Mouse (Mus musculus): ENCODE measurements at regions not wholly inside any gene's neighbourhood (a gene's known extent, or its start where the extent isn't known, plus 50 kb on each side); places are given as distances from the start of the nearest gene placed in this dataset.

DNA sequence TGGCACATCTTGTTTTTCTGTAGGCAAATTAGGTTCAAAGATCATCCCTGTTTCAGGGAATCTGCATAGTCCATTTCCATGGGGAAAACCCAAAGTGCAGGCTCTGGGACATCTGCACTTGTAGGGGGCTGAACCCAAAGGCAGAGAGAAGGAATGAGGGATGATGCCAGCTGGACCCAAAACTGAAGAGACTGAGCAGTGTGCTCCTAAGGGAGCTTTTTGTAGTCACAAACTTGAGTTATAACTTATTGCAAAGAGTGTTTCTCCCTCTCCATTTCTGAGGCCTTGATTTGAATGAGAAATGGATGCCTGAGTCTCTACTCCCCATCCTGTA, 226.7 kb downstream of the Ttc32 start:
- Histone ChIP-seq H3K27me3 (ENCODE audit: control insufficient read depth, insufficient read depth, insufficient read length) (no peaks in the 10 kb centered on the region), H3K4me3 (no peak overlapping the region), H3K79me2 (ENCODE audit: control insufficient read depth, insufficient read depth) (no peaks in the 10 kb centered on the region), H3K36me3 (ENCODE audit: control insufficient read depth, insufficient read depth) (no peaks in the 10 kb centered on the region), H3ac (ENCODE audit: control insufficient read depth, insufficient read length) (no peak overlapping the region), H3K4me2 (ENCODE audit: low read depth) (no peak overlapping the region)
- TF ChIP-seq MYOG (IDR thresholded peaks at IDR 0.05; ENCODE audit: control insufficient read depth in 1 of 3, insufficient read depth in 1 of 3, insufficient read length in 2 of 3, low read depth in 2 of 3) (no peak), TCF12 (IDR thresholded peaks at IDR 0.05; ENCODE audit: insufficient read depth, poor library complexity, severe bottlenecking) (no peak), POLR2A (IDR thresholded peaks at IDR 0.05; ENCODE audit: insufficient read length, low read depth) (no peak), CEBPB (IDR thresholded peaks at IDR 0.05; ENCODE audit: insufficient read depth, poor library complexity, severe bottlenecking) (no peak), TCF3 (IDR thresholded peaks at IDR 0.05; ENCODE audit: insufficient read length, low read depth) (no peak), POLR2AphosphoS2 (IDR thresholded peaks at IDR 0.05; ENCODE audit: insufficient read length, low read depth) (no peak), MYOD1 (IDR thresholded peaks at IDR 0.05; ENCODE audit: control insufficient read depth in 1 of 3, insufficient read length in 2 of 3, low read depth in 2 of 3) (no peak), USF1 (IDR thresholded peaks at IDR 0.05; ENCODE audit: low read depth) (no peak), E2F4 (IDR thresholded peaks at IDR 0.05; ENCODE audit: insufficient read depth) (no peak), REST (IDR thresholded peaks at IDR 0.05; ENCODE audit: insufficient read depth, insufficient read length) (no peak), MAX (IDR thresholded peaks at IDR 0.05; ENCODE audit: low read depth) (no peak), SRF (IDR thresholded peaks at IDR 0.05; ENCODE audit: control insufficient read depth, insufficient read length, low read depth) (no peak)

- no peak overlapping the region for H3ac ChIP-seq (ENCODE audit: control insufficient read depth, insufficient read length)
- no peak overlapping the region for H3K4me2 ChIP-seq (ENCODE audit: low read depth)
- TF ChIP-seq MYOG (IDR thresholded peaks at IDR 0.05; ENCODE audit: control insufficient read depth in 1 of 3, insufficient read depth in 1 of 3, insufficient read length in 2 of 3, low read depth in 2 of 3) (no peak), MAX (IDR thresholded peaks at IDR 0.05; ENCODE audit: low read depth) (no peak)
- no peaks in the 10 kb centered on the region for H3K27me3 ChIP-seq (ENCODE audit: control insufficient read depth, insufficient read depth, insufficient read length)
- H3K4me3 ChIP-seq = no peak overlapping the region
- H3K36me3 ChIP-seq (ENCODE audit: control insufficient read depth, insufficient read depth) = no peaks in the 10 kb centered on the region
- H3K79me2 ChIP-seq (ENCODE audit: control insufficient read depth, insufficient read depth) = no peaks in the 10 kb centered on the region
Observed at GRCm38 (mm10) chr12:9258221-9258620, 228.4 kb downstream of the Ttc32 start.

GRCm38 (mm10) chr12:9261662-9262061, 231.9 kb downstream of the Ttc32 start:
- no peak overlapping the region for H3ac ChIP-seq (ENCODE audit: control insufficient read depth, insufficient read length)
- H3K36me3 ChIP-seq (ENCODE audit: control insufficient read depth, insufficient read depth) = no peaks in the 10 kb centered on the region
- no peaks in the 10 kb centered on the region for H3K79me2 ChIP-seq (ENCODE audit: control insufficient read depth, insufficient read depth)
- TF ChIP-seq E2F4 (IDR thresholded peaks at IDR 0.05; ENCODE audit: insufficient read depth) (no peak), USF1 (IDR thresholded peaks at IDR 0.05; ENCODE audit: low read depth) (no peak), POLR2AphosphoS2 (IDR thresholded peaks at IDR 0.05; ENCODE audit: insufficient read length, low read depth) (no peak), TCF12 (IDR thresholded peaks at IDR 0.05; ENCODE audit: insufficient read depth, poor library complexity, severe bottlenecking) (no peak), SRF (IDR thresholded peaks at IDR 0.05; ENCODE audit: control insufficient read depth, insufficient read length, low read depth) (no peak), MYOD1 (IDR thresholded peaks at IDR 0.05; ENCODE audit: control insufficient read depth in 1 of 3, insufficient read length in 2 of 3, low read depth in 2 of 3) (no peak), CEBPB (IDR thresholded peaks at IDR 0.05; ENCODE audit: insufficient read depth, poor library complexity, severe bottlenecking) (no peak), REST (IDR thresholded peaks at IDR 0.05; ENCODE audit: insufficient read depth, insufficient read length) (no peak), MYOG (IDR thresholded peaks at IDR 0.05; ENCODE audit: control insufficient read depth in 1 of 3, insufficient read depth in 1 of 3, insufficient read length in 2 of 3, low read depth in 2 of 3) (no peak), TCF3 (IDR thresholded peaks at IDR 0.05; ENCODE audit: insufficient read length, low read depth) (no peak), MAX (IDR thresholded peaks at IDR 0.05; ENCODE audit: low read depth) (no peak), POLR2A (IDR thresholded peaks at IDR 0.05; ENCODE audit: insufficient read length, low read depth) (no peak)
- no peak overlapping the region for H3K4me2 ChIP-seq (ENCODE audit: low read depth)
- no peaks in the 10 kb centered on the region for H3K27me3 ChIP-seq (ENCODE audit: control insufficient read depth, insufficient read depth, insufficient read length)
- no peak overlapping the region for H3K4me3 ChIP-seq

DNA sequence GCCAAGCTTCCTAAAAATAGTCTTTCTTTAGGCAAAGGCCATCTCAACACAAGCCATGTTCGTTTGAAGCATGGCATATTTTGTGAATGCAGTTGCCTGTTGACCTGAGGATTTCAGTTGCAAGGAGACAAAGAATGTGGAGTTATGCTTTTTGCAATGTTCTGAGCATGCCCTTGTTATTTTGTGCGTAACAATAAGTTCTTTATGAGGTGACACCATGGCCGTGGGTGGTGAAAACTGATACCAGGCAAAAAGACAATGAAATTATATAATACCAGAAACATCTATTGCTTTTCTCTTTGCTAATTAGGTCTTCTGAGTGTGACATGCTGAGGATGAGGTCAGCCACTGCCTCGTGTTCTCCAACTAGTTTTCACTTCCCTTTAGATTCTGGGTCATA, 236.4 kb downstream of the Ttc32 start:
- Histone ChIP-seq H3K79me2 (ENCODE audit: control insufficient read depth, insufficient read depth) (no peaks in the 10 kb centered on the region), H3K4me2 (ENCODE audit: low read depth) (no peak overlapping the region), H3K4me3 (no peak overlapping the region), H3K27me3 (ENCODE audit: control insufficient read depth, insufficient read depth, insufficient read length) (no peaks in the 10 kb centered on the region), H3K36me3 (ENCODE audit: control insufficient read depth, insufficient read depth) (no peaks in the 10 kb centered on the region), H3ac (ENCODE audit: control insufficient read depth, insufficient read length) (no peak overlapping the region)
- no peak for TF ChIP-seq POLR2A (IDR thresholded peaks at IDR 0.05; ENCODE audit: insufficient read length, low read depth)
- TF ChIP-seq REST (IDR thresholded peaks at IDR 0.05; ENCODE audit: insufficient read depth, insufficient read length) = no peak
- TF ChIP-seq CEBPB (IDR thresholded peaks at IDR 0.05; ENCODE audit: insufficient read depth, poor library complexity, severe bottlenecking) = no peak
- no peak for TF ChIP-seq MYOG (IDR thresholded peaks at IDR 0.05; ENCODE audit: control insufficient read depth in 1 of 3, insufficient read depth in 1 of 3, insufficient read length in 2 of 3, low read depth in 2 of 3)
- no peak for TF ChIP-seq POLR2AphosphoS2 (IDR thresholded peaks at IDR 0.05; ENCODE audit: insufficient read length, low read depth)
- no peak for TF ChIP-seq TCF3 (IDR thresholded peaks at IDR 0.05; ENCODE audit: insufficient read length, low read depth)
- TF ChIP-seq E2F4 (IDR thresholded peaks at IDR 0.05; ENCODE audit: insufficient read depth) = no peak
- no peak for TF ChIP-seq USF1 (IDR thresholded peaks at IDR 0.05; ENCODE audit: low read depth)
- no peak for TF ChIP-seq MAX (IDR thresholded peaks at IDR 0.05; ENCODE audit: low read depth)

DNA sequence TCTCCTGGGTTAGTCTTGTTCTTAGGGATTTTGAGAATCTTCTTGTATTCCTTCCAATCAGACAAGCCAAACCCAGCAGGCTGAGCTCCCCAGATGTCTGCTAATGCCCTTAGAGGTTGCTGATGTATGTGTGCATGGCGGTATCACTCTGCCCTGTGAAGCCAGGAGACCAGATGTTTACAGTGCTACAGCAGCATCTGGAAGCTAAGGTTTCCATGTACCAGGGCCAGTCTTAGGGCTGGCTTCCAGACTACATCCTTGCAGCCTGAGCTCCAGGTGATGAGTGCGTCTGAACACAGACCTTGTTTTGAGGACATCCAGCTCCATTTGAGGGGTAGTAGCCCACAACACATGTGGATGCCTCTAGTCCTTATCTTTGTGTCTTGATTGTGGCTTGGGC, 241.7 kb downstream of the Ttc32 start:
- TF ChIP-seq USF1 (IDR thresholded peaks at IDR 0.05; ENCODE audit: low read depth) = no peak
- no peak for TF ChIP-seq E2F4 (IDR thresholded peaks at IDR 0.05; ENCODE audit: insufficient read depth)
- no peak for TF ChIP-seq POLR2AphosphoS2 (IDR thresholded peaks at IDR 0.05; ENCODE audit: insufficient read length, low read depth)
- no peak for TF ChIP-seq TCF12 (IDR thresholded peaks at IDR 0.05; ENCODE audit: insufficient read depth, poor library complexity, severe bottlenecking)
- no peak for TF ChIP-seq MAX (IDR thresholded peaks at IDR 0.05; ENCODE audit: low read depth)
- TF ChIP-seq TCF3 (IDR thresholded peaks at IDR 0.05; ENCODE audit: insufficient read length, low read depth) = no peak
- no peak for TF ChIP-seq POLR2A (IDR thresholded peaks at IDR 0.05; ENCODE audit: insufficient read length, low read depth)
- TF ChIP-seq SRF (IDR thresholded peaks at IDR 0.05; ENCODE audit: control insufficient read depth, insufficient read length, low read depth) = no peak
- TF ChIP-seq MYOG (IDR thresholded peaks at IDR 0.05; ENCODE audit: control insufficient read depth in 1 of 3, insufficient read depth in 1 of 3, insufficient read length in 2 of 3, low read depth in 2 of 3) = no peak
- no peak for TF ChIP-seq REST (IDR thresholded peaks at IDR 0.05; ENCODE audit: insufficient read depth, insufficient read length)
- TF ChIP-seq CEBPB (IDR thresholded peaks at IDR 0.05; ENCODE audit: insufficient read depth, poor library complexity, severe bottlenecking) = no peak
- no peak for TF ChIP-seq MYOD1 (IDR thresholded peaks at IDR 0.05; ENCODE audit: control insufficient read depth in 1 of 3, insufficient read length in 2 of 3, low read depth in 2 of 3)
- H3K36me3 ChIP-seq (ENCODE audit: control insufficient read depth, insufficient read depth) = no peaks in the 10 kb centered on the region
- H3K4me2 ChIP-seq (ENCODE audit: low read depth) = no peak overlapping the region
- H3K4me3 ChIP-seq = no peak overlapping the region
- H3K27me3 ChIP-seq (ENCODE audit: control insufficient read depth, insufficient read depth, insufficient read length) = no peaks in the 10 kb centered on the region
- H3ac ChIP-seq (ENCODE audit: control insufficient read depth, insufficient read length) = no peak overlapping the region
- no peaks in the 10 kb centered on the region for H3K79me2 ChIP-seq (ENCODE audit: control insufficient read depth, insufficient read depth)
